Mouse (Mus musculus) hindbrain, postnatal 0 days (tissue): ENCODE results near the gene Dlgap1. TPM values are rescaled to one million over a fixed set of nuclear protein-coding genes. Genes with fewer than 3 reads are reported as not detected.
A peak's percentile ranks its signal among the peaks of the same experiment; 100 is the strongest.

Experiments
- ATAC-seq: fragments of 200-750 bp; cut with Nextera tagmentation; 2 replicates; pipeline ENCODE4 v1.8.0; 2017; ENCODE audit warnings: mild to moderate bottlenecking, moderate TSS enrichment, moderate library complexity
- DNase-seq: peaks from one replicate; pipeline ENCODE4 v3.0.0-alpha.2; 2015; ENCODE audit warnings: low spot score
- H3K27ac ChIP-seq: fragments of 300-500 bp; sonication (generic); 2 replicates; pipeline ENCODE4 v1.5.1; 2014; ENCODE audit warnings: mild to moderate bottlenecking
- H3K27me3 ChIP-seq: fragments of 300-500 bp; sonication (generic); 2 replicates; pipeline ENCODE4 v1.6.1; 2014; ENCODE audit warnings: low read length, mixed read lengths; ENCODE audit not compliant: insufficient read depth
- H3K36me3 ChIP-seq: fragments of 300-500 bp; sonication (generic); 2 replicates; pipeline ENCODE4 v1.6.1; 2014; ENCODE audit warnings: low read length, mixed read lengths; ENCODE audit not compliant: insufficient read depth
- H3K4me1 ChIP-seq: fragments of 300-500 bp; sonication (generic); 2 replicates; pipeline ENCODE4 v1.6.1; 2014; ENCODE audit warnings: antibody characterized with exemption, low read length, mixed read lengths; ENCODE audit not compliant: insufficient read depth
- H3K4me2 ChIP-seq: fragments of 300-500 bp; sonication (generic); 2 replicates; pipeline ENCODE4 v1.6.1; 2014; ENCODE audit warnings: low read depth, mild to moderate bottlenecking, low read length, moderate library complexity, mixed read lengths
- H3K4me3 ChIP-seq: fragments of 300-500 bp; sonication (generic); 2 replicates; pipeline ENCODE4 v1.5.1; 2014; ENCODE audit warnings: low read length
- H3K9ac ChIP-seq: fragments of 300-500 bp; sonication (generic); replicated peaks from 2 replicates; pipeline ENCODE4 v1.6.1; 2014; ENCODE audit warnings: mild to moderate bottlenecking, low read length, moderate library complexity, mixed read lengths
- H3K9me3 ChIP-seq: fragments of 300-500 bp; sonication (generic); 2 replicates; pipeline ENCODE4 v1.6.1; 2016; ENCODE audit warnings: low read length, mixed read lengths
- CTCF ChIP-seq: IDR thresholded peaks from 2 replicates; pipeline ENCODE4 v1.5.1; 2016; ENCODE audit warnings: antibody characterized with exemption, control low read depth, low read depth
- WGBS: fragments of 180-500 bp; shearing (Covaris S2); extraction: QIAGEN DNeasy Blood & Tissue Kit; methylation state at CpG from one replicate; pipeline ENCODE4 v1.1.7; 2014; 5-methylcytosine and 5-hydroxymethylcytosine counted together
- polyA plus RNA-seq: library from polyadenylated mRNA; unstranded; fragments of >200 nt; fragmentation: Nextera tagmentation; extraction: Ambion mirVana; gene quantifications from 2 replicates; pipeline ENCODE4 v1.2.1, GENCODE M21; 2015
- total RNA-seq: library from RNA; depleted of rRNA; stranded (reverse); fragments of >200 nt; gene quantifications from 2 replicates; pipeline ENCODE4 v1.2.3, GENCODE M21; 2014

Gene Dlgap1
- total and polyA plus RNA-seq, 2 experiments from 2014 or later, result 33.8 to 117 TPM

DNA sequence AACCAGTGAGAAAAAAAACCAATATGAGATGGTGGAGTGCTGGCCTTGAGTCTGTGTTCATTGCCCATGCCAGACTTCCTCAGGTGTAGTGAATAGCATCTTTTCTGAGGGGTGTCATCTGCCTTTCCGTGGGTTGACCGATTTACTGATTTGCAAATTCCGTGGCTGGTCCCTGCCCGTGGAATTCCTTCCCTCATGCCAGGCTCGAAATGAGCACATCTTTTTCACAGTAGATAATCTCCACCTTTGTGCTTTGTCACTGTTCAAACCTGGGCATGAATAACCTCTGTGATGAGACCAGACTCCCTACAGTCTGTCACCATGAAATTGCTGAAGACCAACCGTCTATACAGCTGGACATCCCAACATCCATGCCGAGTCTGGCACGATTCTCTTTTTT, 493.4 kb downstream of the Dlgap1 start:
- no peaks in the 10 kb centered on the region for H3K36me3 ChIP-seq
- WGBS, result 72% methylated on average over 8 of the region's 8 CpGs
- no peak overlapping the region for H3K9ac ChIP-seq
- no peak overlapping the region for H3K4me3 ChIP-seq
- no peaks in the 10 kb centered on the region for H3K9me3 ChIP-seq
- TF ChIP-seq CTCF, result no peak
- H3K27ac ChIP-seq, result peak overlapping the region; percentile 7; the same call in 1 of the 2 replicates
- no peaks in the 10 kb centered on the region for H3K27me3 ChIP-seq
- no peak overlapping the region for H3K4me2 ChIP-seq
- no peak for DNase-seq
- ATAC-seq, result no peak
- H3K4me1 ChIP-seq, result no peaks in the 10 kb centered on the region

DNA sequence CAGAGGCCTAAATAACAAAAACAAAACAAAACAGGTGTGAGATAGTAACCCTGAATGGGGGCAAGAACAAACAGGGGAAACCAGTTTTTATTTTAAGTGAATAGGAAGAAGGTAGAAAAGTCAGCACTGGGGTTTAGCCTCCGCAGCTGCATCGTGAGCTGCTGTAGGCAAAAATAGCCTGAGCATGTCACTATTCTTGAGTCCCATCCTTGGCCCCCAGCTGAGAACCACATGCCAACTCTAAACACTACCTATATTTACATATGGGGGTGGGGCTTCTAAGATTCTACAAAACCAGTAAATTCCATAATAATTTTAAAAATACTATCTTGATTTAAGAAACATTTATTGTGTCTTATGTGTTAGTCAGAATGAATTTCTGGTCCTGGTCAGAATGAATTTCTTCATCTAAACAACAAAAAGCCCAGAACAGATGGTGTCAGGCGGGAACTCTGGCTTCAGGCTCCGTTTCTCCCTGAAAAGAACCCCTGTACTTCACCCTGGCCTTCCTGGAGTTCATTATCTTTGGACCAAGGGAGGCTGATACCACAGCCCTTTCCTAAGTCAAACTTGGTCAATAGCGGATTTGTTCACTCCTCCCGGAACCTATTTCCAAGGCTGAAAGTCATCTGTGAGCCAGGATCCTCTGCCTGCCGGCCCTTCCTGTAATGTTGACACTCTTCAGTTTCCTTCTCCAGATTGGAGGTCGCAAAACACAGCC, 494.1 kb downstream of the Dlgap1 start:
- Histone ChIP-seq H3K27me3 (no peaks in the 10 kb centered on the region), H3K4me3 (no peak overlapping the region), H3K9me3 (no peaks in the 10 kb centered on the region), H3K27ac (peak overlapping the region; percentile 7; the same call in 1 of the 2 replicates), H3K4me1 (no peaks in the 10 kb centered on the region), H3K9ac (no peak overlapping the region), H3K36me3 (no peaks in the 10 kb centered on the region), H3K4me2 (no peak overlapping the region)
- WGBS, result 65% methylated on average over 8 of the region's 8 CpGs
- DNase-seq (peak; percentile 20), ATAC-seq (no peak)
- no peak for TF ChIP-seq CTCF

DNA sequence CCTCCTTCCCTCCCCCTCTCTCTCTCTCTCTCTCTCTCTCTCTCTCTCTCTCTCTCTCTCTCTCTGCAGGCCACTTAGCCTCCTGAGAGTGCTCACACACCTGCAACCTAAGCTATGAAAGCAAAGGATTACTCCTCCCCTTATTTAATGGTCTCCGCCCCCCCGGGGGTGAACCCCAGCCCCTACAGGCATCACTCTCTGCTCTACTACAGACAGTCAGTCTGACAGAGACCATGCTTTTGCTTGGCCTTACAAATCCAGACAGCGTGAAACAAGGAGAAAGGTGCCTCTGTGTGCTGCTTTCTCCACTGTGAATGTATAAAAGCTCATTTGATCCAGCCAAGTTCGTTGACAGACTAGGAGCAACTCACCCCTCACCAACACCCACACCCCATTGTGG, 497.5 kb downstream of the Dlgap1 start:
- Histone ChIP-seq H3K4me2 (no peak overlapping the region), H3K9ac (no peak overlapping the region), H3K9me3 (no peaks in the 10 kb centered on the region), H3K4me3 (no peak overlapping the region), H3K27me3 (no peaks in the 10 kb centered on the region), H3K36me3 (no peaks in the 10 kb centered on the region), H3K4me1 (no peaks in the 10 kb centered on the region), H3K27ac (no peak overlapping the region)
- no peak for ATAC-seq
- TF ChIP-seq CTCF, result no peak
- 40% methylated on average over 4 of the region's 4 CpGs for WGBS
- no peak for DNase-seq

DNA sequence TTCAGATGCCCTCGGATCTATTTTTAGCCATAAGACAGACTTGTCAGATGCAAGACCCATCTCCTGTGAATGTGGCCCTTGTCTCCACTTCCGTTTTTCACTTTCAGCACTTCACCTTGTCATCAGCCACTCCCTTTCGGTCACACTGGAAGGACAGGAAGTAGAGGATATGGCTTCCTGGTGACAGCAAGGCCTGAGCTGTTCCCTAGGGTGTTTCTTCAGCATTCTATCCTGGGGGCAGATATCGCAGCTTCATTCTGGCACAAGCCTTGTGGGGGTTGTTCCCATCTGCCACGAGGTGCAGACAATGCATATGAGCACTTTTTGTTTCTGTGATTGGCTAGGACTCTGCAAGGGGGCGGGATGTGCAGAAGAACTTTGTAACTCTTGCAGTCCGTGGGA, 502.1 kb downstream of the Dlgap1 start:
- Histone ChIP-seq H3K9ac (no peak overlapping the region), H3K9me3 (no peaks in the 10 kb centered on the region), H3K4me1 (no peaks in the 10 kb centered on the region), H3K27ac (no peak overlapping the region), H3K4me3 (no peak overlapping the region), H3K4me2 (no peak overlapping the region), H3K36me3 (no peaks in the 10 kb centered on the region), H3K27me3 (no peaks in the 10 kb centered on the region)
- TF ChIP-seq CTCF, result no peak
- 79% methylated on average over 7 of the region's 7 CpGs for WGBS
- DNase-seq, result no peak
- ATAC-seq, result no peak

DNA sequence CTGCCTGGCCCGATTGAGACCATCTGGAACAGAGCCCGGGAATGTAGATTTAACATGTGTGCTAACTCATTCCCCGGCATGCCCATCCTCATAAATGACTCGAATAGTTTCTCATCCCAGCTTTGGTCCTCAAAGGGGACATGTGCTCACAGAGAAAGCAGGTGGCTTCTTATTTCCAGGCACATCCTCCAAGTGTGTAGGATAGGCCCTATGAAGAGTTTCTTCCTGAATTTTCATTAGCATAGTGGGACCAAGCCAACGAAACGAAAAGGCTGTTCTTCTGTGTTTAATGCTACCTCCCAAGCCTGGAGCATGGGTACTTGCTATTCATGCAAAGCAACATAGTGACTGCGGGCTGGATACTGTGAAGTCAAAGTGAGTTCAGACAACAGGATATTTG, 503.3 kb downstream of the Dlgap1 start:
- DNase-seq (no peak), ATAC-seq (no peak)
- no peaks in the 10 kb centered on the region for H3K4me1 ChIP-seq
- no peak overlapping the region for H3K9ac ChIP-seq
- H3K27ac ChIP-seq, result no peak overlapping the region
- H3K4me2 ChIP-seq, result no peak overlapping the region
- 74% methylated on average over 7 of the region's 7 CpGs for WGBS
- H3K4me3 ChIP-seq, result no peak overlapping the region
- no peaks in the 10 kb centered on the region for H3K9me3 ChIP-seq
- H3K27me3 ChIP-seq, result no peaks in the 10 kb centered on the region
- H3K36me3 ChIP-seq, result no peaks in the 10 kb centered on the region
- TF ChIP-seq CTCF, result no peak

DNA sequence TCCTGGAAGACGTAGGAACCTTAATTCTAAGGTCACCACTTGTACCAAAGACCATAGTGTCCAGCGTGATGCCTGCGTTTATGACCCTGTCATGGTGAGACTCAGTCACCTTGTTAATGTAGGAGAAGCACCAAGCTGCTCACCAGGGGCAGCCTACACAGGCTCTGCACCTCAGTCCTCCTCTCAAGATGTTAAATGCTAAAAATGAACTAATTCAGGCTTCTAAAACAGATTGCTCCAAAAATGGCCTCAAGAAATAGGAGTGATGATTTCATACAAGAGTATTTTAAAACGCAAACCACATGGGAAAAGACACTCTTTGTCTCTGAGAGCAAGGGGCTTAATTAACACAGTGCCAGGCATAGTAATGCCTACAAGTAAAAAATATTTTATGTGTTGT, 505.0 kb downstream of the Dlgap1 start:
- no peak overlapping the region for H3K27ac ChIP-seq
- no peak for ATAC-seq
- WGBS, result 86% methylated on average over 4 of the region's 4 CpGs
- TF ChIP-seq CTCF, result no peak
- no peaks in the 10 kb centered on the region for H3K9me3 ChIP-seq
- no peak for DNase-seq
- H3K27me3 ChIP-seq, result no peaks in the 10 kb centered on the region
- no peaks in the 10 kb centered on the region for H3K4me1 ChIP-seq
- no peak overlapping the region for H3K4me3 ChIP-seq
- no peaks in the 10 kb centered on the region for H3K36me3 ChIP-seq
- H3K4me2 ChIP-seq, result no peak overlapping the region
- no peak overlapping the region for H3K9ac ChIP-seq

DNA sequence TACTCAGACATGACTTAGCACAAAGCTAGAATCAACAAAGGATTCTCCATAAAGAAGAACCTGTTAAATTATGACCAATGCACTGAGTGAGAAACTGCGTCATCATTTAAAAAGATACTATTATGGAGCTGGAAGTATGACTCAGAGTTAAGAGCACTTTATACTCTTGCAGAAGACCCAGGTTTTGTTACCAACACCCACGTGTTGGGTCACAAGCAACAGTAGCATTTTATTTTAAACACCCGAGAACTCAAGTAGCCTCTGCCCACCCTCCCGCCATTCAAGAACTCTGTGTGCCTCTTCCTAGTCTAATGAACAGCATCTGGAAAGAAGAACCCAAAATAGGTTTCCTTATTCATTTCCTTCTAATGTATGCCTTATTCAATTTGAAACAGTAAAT, 514.8 kb downstream of the Dlgap1 start:
- Histone ChIP-seq H3K4me1 (no peaks in the 10 kb centered on the region), H3K27me3 (no peaks in the 10 kb centered on the region), H3K4me3 (no peak overlapping the region), H3K9ac (no peak overlapping the region), H3K36me3 (no peaks in the 10 kb centered on the region), H3K27ac (no peak overlapping the region), H3K4me2 (no peak overlapping the region), H3K9me3 (no peaks in the 10 kb centered on the region)
- ATAC-seq (no peak), DNase-seq (no peak)
- WGBS, result 95% methylated on average over 4 of the region's 4 CpGs
- no peak for TF ChIP-seq CTCF
